Mouse (Mus musculus) stomach, postnatal 0 days (tissue): Measurements from ENCODE around the gene Gins1.

Source experiments
- CTCF ChIP-seq: IDR thresholded peaks from 2 replicates; pipeline ENCODE4 v1.5.1; 2016; ENCODE audit warnings: antibody characterized with exemption, low read depth, mild to moderate bottlenecking, moderate library complexity
- EP300 ChIP-seq: optimal IDR thresholded peaks from 2 replicates; pipeline ENCODE3; 2016; ENCODE audit warnings: antibody characterized with exemption

GRCm38 (mm10) chr2:150902347-150902746 is 2.9 kb upstream of the Gins1 start:
- TF ChIP-seq CTCF (no peak), EP300 (no peak)
